In genomic region chr2:52811691-52812090, GRCm38 (mm10) we compare ENCODE assay signal across 8 mouse cellular contexts. TPM values are rescaled to one million over a fixed set of nuclear protein-coding genes. Genes with fewer than 3 reads are reported as not detected.
DNase-seq lines count a peak whose midpoint lies in the region; ATAC-seq lines count a peak whose summit lies in the region.

No protein-coding gene starts in this region.

- no peaks in the 10 kb centered on the region for H3K36me3 ChIP-seq in neural tube, embryonic 15.5 days
- H3K36me3 ChIP-seq in kidney, embryonic 16.5 days (ENCODE audit: insufficient read depth, low read length): no peaks in the 10 kb centered on the region

- H3K4me2 ChIP-seq in neural tube, embryonic 15.5 days: no peak overlapping the region
- no peak overlapping the region for H3K4me2 ChIP-seq in kidney, embryonic 16.5 days (replicated peaks; ENCODE audit: low read depth, low read length)

- H3K4me3 ChIP-seq in neural tube, embryonic 15.5 days (replicated peaks): no peak overlapping the region
- H3K4me3 ChIP-seq in kidney, embryonic 16.5 days (ENCODE audit: low read length): no peak overlapping the region

- H3K27ac ChIP-seq in neural tube, embryonic 15.5 days (replicated peaks): no peak overlapping the region
- no peak overlapping the region for H3K27ac ChIP-seq in kidney, embryonic 16.5 days (ENCODE audit: low read length)

- DNase-seq in adrenal gland, postnatal 36 days: peak; percentile 5 to 9
- DNase-seq in adrenal gland, adult 18-20 months (ENCODE audit: low spot score in 2 of 2): no peak
- peak; percentile 21 for DNase-seq in neural tube, embryonic 10.5 days (ENCODE audit: extremely low spot score, low spot score)
- DNase-seq in skeletal muscle tissue, adult 2 months (ENCODE audit: low read depth, low spot score): peak; percentile 19
- no peak for DNase-seq in ovary, postnatal 36 days (ENCODE audit: low spot score)
- no peak for DNase-seq in testis, postnatal 10 days (ENCODE audit: low spot score)

- H3K4me1 ChIP-seq in neural tube, embryonic 15.5 days: no peaks in the 10 kb centered on the region
- 0 out of 2 replicates have a peak, but pooled peaks cover 6% of the 10 kb centered on the region for H3K4me1 ChIP-seq in kidney, embryonic 16.5 days (ENCODE audit: insufficient read depth, low read length)

- no peaks in the 10 kb centered on the region for H3K27me3 ChIP-seq in neural tube, embryonic 15.5 days (replicated peaks)
- no peaks in the 10 kb centered on the region for H3K27me3 ChIP-seq in kidney, embryonic 16.5 days (ENCODE audit: insufficient read depth, low read length)

- H3K9ac ChIP-seq in neural tube, embryonic 15.5 days (replicated peaks): no peak overlapping the region
- no peak overlapping the region for H3K9ac ChIP-seq in kidney, embryonic 16.5 days (replicated peaks; ENCODE audit: low read length)

- ATAC-seq in neural tube, embryonic 15.5 days (ENCODE audit: low FRiP score): no peak
- ATAC-seq in kidney, embryonic 16.5 days (ENCODE audit: low FRiP score, low TSS enrichment): peak; percentile 61; the same call in 1 of the 2 replicates

- WGBS in neural tube, embryonic 15.5 days: 57% methylated on average over 5 of the region's 5 CpGs
- 35% methylated on average over 5 of the region's 5 CpGs for WGBS in kidney, embryonic 16.5 days

- H3K9me3 ChIP-seq in neural tube, embryonic 15.5 days (replicated peaks): no peaks in the 10 kb centered on the region
- H3K9me3 ChIP-seq in kidney, embryonic 16.5 days (ENCODE audit: low read length): no peaks in the 10 kb centered on the region

RNA-seq across cellular contexts. Expression of gene Fmnl2, which starts 46.0 kb away (rescaled TPM):
- total RNA-seq in adrenal gland, postnatal 36 days (2021): 10 to 100 TPM; 20.7 to 41.7 TPM
- total RNA-seq in adrenal gland, adult 18-20 months (2021): 10 to 100 TPM; 19.8 to 31.1 TPM
- 7.7 and 8.8 TPM in 2 replicates for polyA plus RNA-seq in neural tube, embryonic 15.5 days (2015; fragmentation: Nextera tagmentation; extraction: Ambion mirVana)
- 5.7 and 6.4 TPM in 2 replicates for polyA plus RNA-seq in kidney, embryonic 16.5 days (2015; fragmentation: Nextera tagmentation; extraction: Ambion mirVana)

Comparison
In these comparisons a context has a peak if more than half of its experiments do, and no peak if none do; other contexts are left out.
1. DNase-seq: peak in adrenal gland, postnatal 36 days (2 of 2), neural tube, embryonic 10.5 days (single experiment) and skeletal muscle tissue, adult 2 months (single experiment); none in adrenal gland, adult 18-20 months (0 of 2), ovary, postnatal 36 days (single experiment) and testis, postnatal 10 days (single experiment).